Mouse (Mus musculus): ENCODE measurements around the gene Cd28. TPM values are rescaled to one million over a fixed set of nuclear protein-coding genes. Genes with fewer than 3 reads are reported as not detected.

Cd28 gene
- total and polyA plus RNA-seq, 3 experiments, result not detected

DNA sequence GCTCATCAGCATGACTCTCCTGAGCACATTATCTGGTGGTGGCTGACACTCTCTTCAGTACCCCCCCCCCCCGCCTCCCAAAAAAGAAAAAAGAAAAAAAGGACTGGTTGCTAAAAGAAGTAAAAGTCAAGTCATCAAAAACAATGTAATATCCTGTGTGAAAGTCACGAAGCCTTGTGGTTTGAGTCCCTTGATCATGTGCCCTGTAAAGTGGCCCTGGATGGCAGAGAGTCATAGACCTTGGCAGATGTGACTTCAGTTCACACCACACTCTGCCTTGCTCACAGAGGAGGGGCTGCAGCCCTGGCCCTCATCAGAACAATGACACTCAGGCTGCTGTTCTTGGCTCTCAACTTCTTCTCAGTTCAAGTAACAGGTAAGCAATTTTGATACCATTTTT lies 29.6 kb downstream of the Cd28 start:
- no peak for DNase-seq (ENCODE audit: low read depth, low spot score)
- Histone ChIP-seq H3K9ac (ENCODE audit: control insufficient read depth, low read depth, low read length, poor library complexity, severe bottlenecking) (no peak overlapping the region), H3K27ac (ENCODE audit: control insufficient read depth, low read depth, low read length) (no peak overlapping the region), H3K79me2 (ENCODE audit: control insufficient read depth, insufficient read depth, low read length, poor library complexity) (no peaks in the 10 kb centered on the region), H3K36me3 (ENCODE audit: control insufficient read depth in 1 of 2, insufficient read depth in 2 of 2, low read length in 2 of 2) (no peaks in the 10 kb centered on the region), H3K9me3 (replicated peaks; ENCODE audit: insufficient read depth, low read length) (no peaks in the 10 kb centered on the region), H3K4me1 (ENCODE audit: control insufficient read depth in 1 of 2, insufficient read depth in 2 of 2, low read length in 2 of 2) (no peaks in the 10 kb centered on the region), H3K4me3 (ENCODE audit: control insufficient read depth in 1 of 2, insufficient read depth in 1 of 2, low read depth in 2 of 2, low read length in 2 of 2) (no peak overlapping the region), H3K27me3 (ENCODE audit: control insufficient read depth in 1 of 2, insufficient read depth in 2 of 2, low read length in 2 of 2) (no peaks in the 10 kb centered on the region)
- TF ChIP-seq RCOR1 (IDR thresholded peaks at IDR 0.05; ENCODE audit: low read depth, low read length) (no peak), USF2 (IDR thresholded peaks at IDR 0.05; ENCODE audit: borderline replicate concordance in 1 of 2, insufficient read depth in 1 of 2, low read depth in 1 of 2, low read length in 2 of 2) (no peak), MAFK (IDR thresholded peaks at IDR 0.05; ENCODE audit: borderline replicate concordance, low read depth, low read length) (no peak), ZKSCAN1 (IDR thresholded peaks at IDR 0.05; ENCODE audit: low read depth, low read length) (no peak), ELF1 (IDR thresholded peaks at IDR 0.05; ENCODE audit: low read depth, low read length) (no peak), MAZ (IDR thresholded peaks at IDR 0.05; ENCODE audit: low read depth, low read length) (no peak), POLR2A (IDR thresholded peaks at IDR 0.05; ENCODE audit: control insufficient read depth in 1 of 2, insufficient read depth in 1 of 2, low read depth in 1 of 2, low read length in 2 of 2, poor library complexity in 1 of 2) (no peak), TAL1 (IDR thresholded peaks at IDR 0.05; ENCODE audit: low read length) (no peak), CHD1 (IDR thresholded peaks at IDR 0.05; ENCODE audit: low read depth, low read length) (no peak), UBTF (IDR thresholded peaks at IDR 0.05; ENCODE audit: borderline replicate concordance, insufficient read depth, low read depth, low read length) (no peak), MYC (IDR thresholded peaks at IDR 0.05; ENCODE audit: low read depth, low read length) (no peak), CHD2 (IDR thresholded peaks at IDR 0.05; ENCODE audit: low read length) (no peak), NELFE (IDR thresholded peaks at IDR 0.05; ENCODE audit: low read depth, low read length) (no peak), EP300 (IDR thresholded peaks at IDR 0.05; ENCODE audit: low read depth in 1 of 2, low read length in 2 of 2) (no peak)

DNA sequence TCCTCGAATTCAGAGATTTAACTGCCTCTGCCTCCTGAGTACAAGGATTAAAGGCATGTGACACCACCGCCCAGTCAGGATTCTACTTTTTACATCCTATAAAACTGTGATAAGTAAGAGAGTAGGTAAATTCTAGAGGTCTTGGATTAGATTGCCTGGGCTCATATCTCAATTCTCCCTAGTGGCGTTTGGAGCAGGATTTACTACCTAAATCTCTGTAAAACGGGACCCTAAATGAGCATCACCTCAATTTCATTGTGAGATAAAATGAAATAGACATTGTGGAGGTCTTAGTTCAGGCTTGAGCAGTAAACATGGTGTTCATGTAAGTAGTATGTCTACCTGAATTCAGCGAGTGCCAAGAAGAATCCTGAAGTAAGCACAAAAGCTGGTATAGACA lies 30.3 kb downstream of the Cd28 start:
- no peak for DNase-seq (ENCODE audit: low read depth, low spot score)
- TF ChIP-seq ELF1 (IDR thresholded peaks at IDR 0.05; ENCODE audit: low read depth, low read length) (no peak), RAD21 (IDR thresholded peaks at IDR 0.05; ENCODE audit: low read depth, low read length) (no peak), HCFC1 (IDR thresholded peaks at IDR 0.05; ENCODE audit: low read depth, low read length) (no peak), POLR2A (IDR thresholded peaks at IDR 0.05; ENCODE audit: control insufficient read depth in 1 of 2, insufficient read depth in 1 of 2, low read depth in 1 of 2, low read length in 2 of 2, poor library complexity in 1 of 2) (no peak), ZKSCAN1 (IDR thresholded peaks at IDR 0.05; ENCODE audit: low read depth, low read length) (no peak)
- no peak overlapping the region for H3K4me3 ChIP-seq (ENCODE audit: control insufficient read depth in 1 of 2, insufficient read depth in 1 of 2, low read depth in 2 of 2, low read length in 2 of 2)

More for the DNA sequence above, 30.3 kb downstream of the Cd28 start:
- no peaks in the 10 kb centered on the region for H3K4me1 ChIP-seq (ENCODE audit: control insufficient read depth in 1 of 2, insufficient read depth in 2 of 2, low read length in 2 of 2)
- no peaks in the 10 kb centered on the region for H3K36me3 ChIP-seq (ENCODE audit: control insufficient read depth in 1 of 2, insufficient read depth in 2 of 2, low read length in 2 of 2)
- no peaks in the 10 kb centered on the region for H3K79me2 ChIP-seq (ENCODE audit: control insufficient read depth, insufficient read depth, low read length, poor library complexity)
- H3K9ac ChIP-seq (ENCODE audit: control insufficient read depth, low read depth, low read length, poor library complexity, severe bottlenecking), result no peak overlapping the region
- no peak overlapping the region for H3K27ac ChIP-seq (ENCODE audit: control insufficient read depth, low read depth, low read length)
- no peaks in the 10 kb centered on the region for H3K27me3 ChIP-seq (ENCODE audit: control insufficient read depth in 1 of 2, insufficient read depth in 2 of 2, low read length in 2 of 2)
- H3K9me3 ChIP-seq (replicated peaks; ENCODE audit: insufficient read depth, low read length), result no peaks in the 10 kb centered on the region
